Mouse (Mus musculus) T-helper 1 cell (primary cell): ENCODE results near the gene Il20rb.

Source experiments
- in situ Hi-C: fragments of 300-600 bp; cut with MboI, MseI; formaldehyde crosslinking; loops from one replicate; pipeline ENCODE4 v1.15.1; 2025; ENCODE audit warnings: high pct_unique_total_duplicates

Il20rb gene

GRCm38 (mm10) chr9:100431355-100431754, 55.2 kb downstream of the Il20rb start:
- in situ Hi-C loops, result no loop called here

DNA sequence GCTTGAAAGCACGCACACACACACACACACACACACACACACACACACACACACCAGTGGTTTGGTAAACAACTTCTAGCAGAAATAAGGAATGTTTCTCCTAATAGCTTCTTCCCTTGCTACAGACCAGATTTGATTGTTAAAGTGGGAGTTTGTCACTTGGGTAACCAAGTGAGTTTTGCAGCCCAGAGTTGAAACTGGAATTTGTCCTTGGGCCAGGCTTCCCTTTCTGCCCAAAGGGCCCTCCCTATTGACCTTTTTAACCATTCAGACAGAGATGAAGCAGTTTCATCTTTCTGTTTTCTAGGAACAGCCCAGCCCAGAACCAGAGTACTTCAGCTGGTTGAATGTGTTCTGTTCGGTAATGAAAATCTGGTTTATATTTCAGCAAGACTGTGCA, 55.7 kb downstream of the Il20rb start:
- in situ Hi-C loops, result no loop called here

GRCm38 (mm10) chr9:100419644-100420043, 66.9 kb downstream of the Il20rb start:
- in situ Hi-C loops, result no loop called here

- in situ Hi-C loops, result no loop called here
Observed at GRCm38 (mm10) chr9:100419103-100419502, 67.5 kb downstream of the Il20rb start.

GRCm38 (mm10) chr9:100416756-100417155, 69.8 kb downstream of the Il20rb start:
- in situ Hi-C loops, result no loop called here

DNA sequence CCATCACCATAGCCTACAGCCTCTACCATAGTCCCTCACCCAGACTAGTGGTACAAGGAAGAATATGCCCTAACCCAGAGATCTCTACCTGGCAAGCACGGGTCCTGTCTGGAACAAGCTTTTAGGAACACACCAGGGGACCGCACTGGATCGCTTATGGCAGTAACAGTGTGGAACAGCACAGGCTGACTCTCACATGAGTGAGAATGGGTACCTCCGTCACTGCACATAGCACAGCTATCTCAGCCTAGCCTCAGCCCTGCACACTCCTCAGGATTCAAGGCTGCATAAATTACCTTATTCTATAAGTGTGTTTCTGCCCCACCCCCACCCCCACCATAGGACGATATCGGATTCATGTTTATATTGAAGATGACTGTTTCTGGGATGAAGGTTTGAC, 70.3 kb downstream of the Il20rb start:
- in situ Hi-C loops, result no loop called here

- in situ Hi-C loops, result no loop called here
Observed at GRCm38 (mm10) chr9:100415328-100415979, 71.1 kb downstream of the Il20rb start.
